Mouse (Mus musculus) stomach, embryonic 14.5 days (tissue): ENCODE results near the gene Sorcs2. TPM values are rescaled to one million over a fixed set of nuclear protein-coding genes. Genes with fewer than 3 reads are reported as not detected.
A peak's percentile ranks its signal among the peaks of the same experiment; 100 is the strongest.

Experiments
- ATAC-seq: fragments of 200-750 bp; cut with Nextera tagmentation; 2 replicates; pipeline ENCODE4 v1.8.0; 2017; ENCODE audit warnings: low read depth, moderate TSS enrichment; ENCODE audit not compliant: insufficient number of reproducible peaks, insufficient read depth, low FRiP score
- H3K27ac ChIP-seq: fragments of 300-500 bp; sonication (generic); 2 replicates; pipeline ENCODE4 v1.5.1; 2014; ENCODE audit warnings: mild to moderate bottlenecking, low read length, moderate library complexity, mixed read lengths
- H3K27me3 ChIP-seq: fragments of 300-500 bp; sonication (generic); 2 replicates; pipeline ENCODE4 v1.6.1; 2014; ENCODE audit warnings: low read length, control low read depth, mixed read lengths; ENCODE audit not compliant: control insufficient read depth, insufficient read depth
- H3K36me3 ChIP-seq: fragments of 300-500 bp; sonication (generic); 2 replicates; pipeline ENCODE4 v1.6.1; 2014; ENCODE audit warnings: mild to moderate bottlenecking, control low read depth, low read length, moderate library complexity, mixed read lengths; ENCODE audit not compliant: control insufficient read depth, insufficient read depth
- H3K4me1 ChIP-seq: fragments of 300-500 bp; sonication (generic); 2 replicates; pipeline ENCODE4 v1.6.1; 2014; ENCODE audit warnings: low read length, control low read depth, mixed read lengths; ENCODE audit not compliant: control insufficient read depth, insufficient read depth
- H3K4me2 ChIP-seq: fragments of 300-500 bp; sonication (generic); replicated peaks from 2 replicates; pipeline ENCODE4 v1.6.1; 2014; ENCODE audit warnings: low read depth, low read length, control low read depth
- H3K4me3 ChIP-seq: fragments of 300-500 bp; sonication (generic); 2 replicates; pipeline ENCODE4 v1.5.1; 2014; ENCODE audit warnings: low read depth, low read length, control low read depth
- H3K9ac ChIP-seq: fragments of 300-500 bp; sonication (generic); replicated peaks from 2 replicates; pipeline ENCODE4 v1.6.1; 2014; ENCODE audit warnings: low read depth, mild to moderate bottlenecking, control low read depth, low read length, moderate library complexity, mixed read lengths
- H3K9me3 ChIP-seq: fragments of 300-500 bp; sonication (generic); 2 replicates; pipeline ENCODE4 v1.6.1; 2016; ENCODE audit warnings: low read depth, low read length, control low read depth; ENCODE audit not compliant: control insufficient read depth
- WGBS: fragments of 180-500 bp; shearing (Covaris S2); extraction: QIAGEN DNeasy Blood & Tissue Kit; methylation state at CpG from one replicate; pipeline ENCODE4 v1.1.7; 2014; 5-methylcytosine and 5-hydroxymethylcytosine counted together
- polyA plus RNA-seq: library from polyadenylated mRNA; unstranded; fragments of >200 nt; fragmentation: Nextera tagmentation; extraction: Ambion mirVana; gene quantifications from 2 replicates; pipeline ENCODE4 v1.2.1, GENCODE M21; 2014

The Sorcs2 gene
- polyA plus RNA-seq, 1 experiment from 2014 or later: 14.5 TPM

- no peak overlapping the region for H3K9ac ChIP-seq
- no peak for ATAC-seq
- H3K27ac ChIP-seq: no peak overlapping the region
- H3K36me3 ChIP-seq: no peaks in the 10 kb centered on the region
- H3K4me2 ChIP-seq: no peak overlapping the region
- peaks cover 30% of the 10 kb centered on the region for H3K4me1 ChIP-seq
- WGBS: 55% methylated on average over 6 of the region's 6 CpGs
- H3K9me3 ChIP-seq: no peaks in the 10 kb centered on the region
- H3K4me3 ChIP-seq: no peak overlapping the region
- no peaks in the 10 kb centered on the region for H3K27me3 ChIP-seq
These were observed 80.1 kb downstream of the Sorcs2 start for GRCm38 (mm10) chr5:36317641-36318368.

- Histone ChIP-seq H3K27me3 (no peaks in the 10 kb centered on the region), H3K4me3 (no peak overlapping the region), H3K36me3 (no peaks in the 10 kb centered on the region), H3K27ac (peak overlapping the region; percentile 4; the same call in 1 of the 2 replicates), H3K9me3 (no peaks in the 10 kb centered on the region), H3K9ac (no peak overlapping the region), H3K4me2 (no peak overlapping the region), H3K4me1 (peaks cover 15% of the 10 kb centered on the region)
- WGBS: 70% methylated on average over 9 of the region's 9 CpGs
- no peak; the same call in 1 of the 2 replicates for ATAC-seq
These were observed 82.8 kb downstream of the Sorcs2 start for GRCm38 (mm10) chr5:36315106-36315505.

- Histone ChIP-seq H3K9me3 (no peaks in the 10 kb centered on the region), H3K4me2 (no peak overlapping the region), H3K27ac (peak overlapping the region; percentile 44; the same call in 1 of the 2 replicates), H3K27me3 (no peaks in the 10 kb centered on the region), H3K36me3 (no peaks in the 10 kb centered on the region), H3K9ac (0 out of 2 replicates have a peak overlapping the region, but pooled peaks have one; percentile 6), H3K4me1 (peaks cover 15% of the 10 kb centered on the region), H3K4me3 (no peak overlapping the region)
- WGBS: 35% methylated on average over 16 of the region's 16 CpGs
- peak; percentile 57; the same call in 1 of the 2 replicates for ATAC-seq
These were observed 84.4 kb downstream of the Sorcs2 start for GRCm38 (mm10) chr5:36313353-36314079.

GRCm38 (mm10) chr5:36312926-36313325 lies 85.0 kb downstream of the Sorcs2 start:
- Histone ChIP-seq H3K4me1 (peaks cover 15% of the 10 kb centered on the region), H3K4me3 (no peak overlapping the region), H3K36me3 (no peaks in the 10 kb centered on the region), H3K27ac (no peak overlapping the region), H3K4me2 (no peak overlapping the region), H3K9me3 (no peaks in the 10 kb centered on the region), H3K27me3 (no peaks in the 10 kb centered on the region), H3K9ac (no peak overlapping the region)
- ATAC-seq: no peak
- WGBS: 55% methylated on average over 6 of the region's 6 CpGs

GRCm38 (mm10) chr5:36304299-36304980 lies 93.5 kb downstream of the Sorcs2 start:
- no peaks in the 10 kb centered on the region for H3K27me3 ChIP-seq
- H3K9me3 ChIP-seq: no peaks in the 10 kb centered on the region
- no peak overlapping the region for H3K4me2 ChIP-seq
- H3K36me3 ChIP-seq: no peaks in the 10 kb centered on the region
- ATAC-seq: 0 out of 2 replicates have a peak, but pooled peaks have one; percentile 30
- H3K27ac ChIP-seq: no peak overlapping the region; the same call in 1 of the 2 replicates
- peaks cover 9% of the 10 kb centered on the region for H3K4me1 ChIP-seq
- H3K9ac ChIP-seq: no peak overlapping the region
- H3K4me3 ChIP-seq: no peak overlapping the region
- WGBS: 35% methylated on average over 7 of the region's 7 CpGs

GRCm38 (mm10) chr5:36301166-36301565 lies 96.8 kb downstream of the Sorcs2 start:
- H3K9ac ChIP-seq: no peak overlapping the region
- H3K36me3 ChIP-seq: no peaks in the 10 kb centered on the region
- no peak overlapping the region for H3K4me2 ChIP-seq
- H3K4me3 ChIP-seq: no peak overlapping the region
- no peaks in the 10 kb centered on the region for H3K27me3 ChIP-seq
- H3K4me1 ChIP-seq: peaks cover 9% of the 10 kb centered on the region
- ATAC-seq: no peak
- WGBS: 71% methylated on average over 4 of the region's 4 CpGs
- no peaks in the 10 kb centered on the region for H3K9me3 ChIP-seq
- H3K27ac ChIP-seq: no peak overlapping the region

- Histone ChIP-seq H3K27ac (no peak overlapping the region), H3K4me3 (no peak overlapping the region), H3K36me3 (no peaks in the 10 kb centered on the region), H3K9ac (no peak overlapping the region), H3K4me1 (no peaks in the 10 kb centered on the region), H3K9me3 (no peaks in the 10 kb centered on the region), H3K4me2 (no peak overlapping the region), H3K27me3 (no peaks in the 10 kb centered on the region)
- 77% methylated on average over 4 of the region's 4 CpGs for WGBS
- no peak for ATAC-seq
These were observed 99.9 kb downstream of the Sorcs2 start for GRCm38 (mm10) chr5:36298049-36298448.

- no peak for ATAC-seq
- Histone ChIP-seq H3K4me3 (no peak overlapping the region), H3K27me3 (no peaks in the 10 kb centered on the region), H3K4me2 (no peak overlapping the region), H3K27ac (no peak overlapping the region), H3K9ac (no peak overlapping the region), H3K4me1 (no peaks in the 10 kb centered on the region), H3K9me3 (no peaks in the 10 kb centered on the region), H3K36me3 (no peaks in the 10 kb centered on the region)
- WGBS: 58% methylated on average over 4 of the region's 4 CpGs
These were observed 100.7 kb downstream of the Sorcs2 start for GRCm38 (mm10) chr5:36297246-36297645.
